In the genomic region with DNA sequence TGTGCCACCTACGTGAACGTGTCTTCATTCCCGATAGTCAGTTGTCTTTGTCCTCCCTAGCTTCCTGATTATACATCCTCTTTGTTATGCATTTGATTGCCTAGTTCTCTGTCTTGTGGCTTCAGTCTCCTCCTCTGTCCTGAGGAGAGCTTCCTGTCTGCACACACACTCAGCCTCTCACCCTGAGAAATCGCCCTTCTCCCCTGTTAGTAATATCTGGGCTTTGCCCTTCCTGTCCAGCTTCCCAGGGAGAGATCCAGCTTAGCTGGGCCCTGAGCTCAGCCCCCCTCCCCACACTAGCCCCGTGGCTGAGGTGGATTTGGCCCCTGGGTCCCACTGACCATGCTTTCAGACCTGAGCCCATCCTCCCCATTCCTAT, we compare ENCODE assay signal across 11 mouse cellular contexts.
DNase-seq lines count a peak whose midpoint lies in the region; ATAC-seq and TF ChIP-seq lines count a peak whose summit lies in the region.
"Had no signal": no experiment of that assay in that cellular context is flagged by ENCODE, and none has a peak within 500 bp of the region (broad histone marks: within the 10 kb centered on the region; RNA-seq: fewer than 3 reads in every experiment).

No protein-coding gene starts in this region.

- H3K4me3 ChIP-seq in heart, embryonic 10.5 days = 0 out of 2 replicates have a peak overlapping the region, but pooled peaks have one; percentile 3
- no peak overlapping the region for H3K4me3 ChIP-seq in neural tube, embryonic 12.5 days
- no peak overlapping the region for H3K4me3 ChIP-seq in limb, embryonic 14.5 days (replicated peaks; ENCODE audit: low read length)

- 36% methylated on average over 5 of the region's 5 CpGs for WGBS in heart, embryonic 10.5 days
- 18% methylated on average over 5 of the region's 5 CpGs for WGBS in neural tube, embryonic 12.5 days
- whole genome bisulfite sequencing in limb, embryonic 14.5 days = 51% methylated on average over 5 of the region's 5 CpGs

- no peak for TF ChIP-seq POLR2A in limb, embryonic 14.5 days (IDR thresholded peaks at IDR 0.05; ENCODE audit: borderline replicate concordance, extremely low read depth, insufficient read depth, insufficient read length)

- peaks cover 8% of the 10 kb centered on the region for H3K36me3 ChIP-seq in heart, embryonic 10.5 days
- H3K36me3 ChIP-seq in neural tube, embryonic 12.5 days = peaks cover 7% of the 10 kb centered on the region
- peaks cover 8% of the 10 kb centered on the region for H3K36me3 ChIP-seq in limb, embryonic 14.5 days (ENCODE audit: control insufficient read depth, insufficient read depth, low read length)

- H3K27ac ChIP-seq in heart, embryonic 10.5 days = peak overlapping the region; percentile 79
- H3K27ac ChIP-seq in neural tube, embryonic 12.5 days = no peak overlapping the region
- H3K27ac ChIP-seq in limb, embryonic 14.5 days (replicated peaks; ENCODE audit: low read depth, low read length) = no peak overlapping the region

- no peak for DNase-seq in heart, embryonic 10.5 days (ENCODE audit: low spot score)
- DNase-seq in heart, postnatal 14 days = no peak
- no peak for DNase-seq in neural tube, embryonic 10.5 days (ENCODE audit: extremely low spot score, low spot score)
- DNase-seq in limb, embryonic 14.5 days (ENCODE audit: low spot score) = no peak
- no peak for DNase-seq in adrenal gland, adult (ENCODE audit: inconsistent age in 2 of 2, low spot score in 1 of 2)
- DNase-seq in right cerebral cortex, adult 2 months (ENCODE audit: low spot score in 2 of 2) = no peak
- DNase-seq: adrenal gland, adult 8-10 months; B cell, adult 2 months; embryo, embryonic 11 days had no signal

- no peaks in the 10 kb centered on the region for H3K9me3 ChIP-seq in heart, embryonic 10.5 days
- no peaks in the 10 kb centered on the region for H3K9me3 ChIP-seq in neural tube, embryonic 12.5 days
- H3K9me3 ChIP-seq in limb, embryonic 14.5 days (ENCODE audit: control insufficient read depth, low read length) = no peaks in the 10 kb centered on the region

- peaks cover 30% of the 10 kb centered on the region for H3K4me1 ChIP-seq in heart, embryonic 10.5 days
- H3K4me1 ChIP-seq in neural tube, embryonic 12.5 days = peaks cover 13% of the 10 kb centered on the region
- peaks cover 18% of the 10 kb centered on the region for H3K4me1 ChIP-seq in limb, embryonic 14.5 days (ENCODE audit: control insufficient read depth, insufficient read depth, low read length)

- intact Hi-C loops in heart, postnatal 14 days (cut with DNase I) = no loop called here

- 0 out of 2 replicates have a peak, but pooled peaks have one; percentile 21 for ATAC-seq in neural tube, embryonic 12.5 days (ENCODE audit: low FRiP score, low read depth)
- ATAC-seq in limb, embryonic 14.5 days (ENCODE audit: low FRiP score, low read depth) = no peak
- ATAC-seq in CD4-positive, CD25-positive, alpha-beta regulatory T cell, adult 4 months = no peak

- H3K9ac ChIP-seq in neural tube, embryonic 12.5 days = peak overlapping the region; percentile 17; the same call in 1 of the 2 replicates
- H3K9ac ChIP-seq in limb, embryonic 14.5 days (ENCODE audit: low read depth, low read length, severe bottlenecking) = no peak overlapping the region

- 0 out of 2 replicates have a peak overlapping the region, but pooled peaks have one; percentile 3 for H3K4me2 ChIP-seq in neural tube, embryonic 12.5 days (replicated peaks)
- 0 out of 2 replicates have a peak overlapping the region, but pooled peaks have one; percentile 5 for H3K4me2 ChIP-seq in limb, embryonic 14.5 days (replicated peaks; ENCODE audit: low read depth, low read length, severe bottlenecking)

- no peaks in the 10 kb centered on the region for H3K27me3 ChIP-seq in heart, embryonic 10.5 days (ENCODE audit: insufficient read depth, poor library complexity, severe bottlenecking)
- H3K27me3 ChIP-seq in neural tube, embryonic 12.5 days (replicated peaks) = no peaks in the 10 kb centered on the region
- H3K27me3 ChIP-seq in limb, embryonic 14.5 days (ENCODE audit: control insufficient read depth, insufficient read depth, low read length) = no peaks in the 10 kb centered on the region
